9 mouse cellular contexts compared by ENCODE assay signal in the genomic region with DNA sequence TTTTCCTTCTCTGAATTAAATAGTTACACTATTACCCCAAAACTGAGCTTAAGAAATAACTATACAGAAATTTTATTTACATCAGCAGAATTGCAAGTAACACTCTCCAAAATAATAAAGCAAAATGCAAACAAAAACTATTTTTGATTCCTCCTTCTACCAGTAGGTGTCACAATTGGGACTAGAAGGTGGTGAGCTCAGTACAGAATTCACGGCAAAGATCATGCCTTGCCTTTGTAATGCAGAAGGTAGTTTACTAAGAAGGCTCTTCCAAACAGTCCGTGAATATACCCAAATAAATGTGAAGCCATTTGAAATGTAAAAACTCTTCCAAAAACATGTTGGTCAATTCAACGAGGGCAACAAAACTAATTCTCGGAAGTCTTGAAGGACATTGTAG.
A peak's percentile ranks its signal among the peaks of the same experiment; 100 is the strongest.
DNase-seq lines count a peak whose midpoint lies in the region; TF ChIP-seq lines count a peak whose summit lies in the region.
"Had no signal": no experiment of that assay in that cellular context is flagged by ENCODE, and none has a peak within 500 bp of the region (broad histone marks: within the 10 kb centered on the region; RNA-seq: fewer than 3 reads in every experiment).

No protein-coding gene starts in this region.

- H3K27ac ChIP-seq in ES-E14 (ENCODE audit: insufficient read depth, low read depth, low read length, poor library complexity, severe bottlenecking) = no peak overlapping the region
- no peak overlapping the region for H3K27ac ChIP-seq in thymus, adult 2 months (ENCODE audit: control insufficient read depth, insufficient read depth, low read length)

- 38% methylated on average over 4 of the region's 4 CpGs for WGBS in thymus, adult 2 months

- no peak for TF ChIP-seq CTCF in thymus, adult 2 months (IDR thresholded peaks at IDR 0.05; ENCODE audit: borderline replicate concordance, control insufficient read depth, extremely low read depth, insufficient read depth, low read length, poor library complexity)

- H3K9me3 ChIP-seq in ES-E14 (ENCODE audit: control insufficient read depth, insufficient read depth, low read depth, low read length) = no peaks in the 10 kb centered on the region
- H3K9me3 ChIP-seq: megakaryocyte, embryonic 14.5 days had no signal

- no peaks in the 10 kb centered on the region for H3K4me1 ChIP-seq in ES-E14 (ENCODE audit: control insufficient read depth in 2 of 2, insufficient read depth in 2 of 2, low read length in 2 of 2, poor library complexity in 1 of 2)
- H3K4me1 ChIP-seq in thymus, adult 2 months (replicated peaks; ENCODE audit: control insufficient read depth, insufficient read depth, low read length) = no peaks in the 10 kb centered on the region
- H3K4me1 ChIP-seq: megakaryocyte, embryonic 14.5 days had no signal

- no peaks in the 10 kb centered on the region for H3K36me3 ChIP-seq in ES-E14 (ENCODE audit: control insufficient read depth, insufficient read depth, low read length, poor library complexity, severe bottlenecking)
- no peaks in the 10 kb centered on the region for H3K36me3 ChIP-seq in thymus, adult 2 months (ENCODE audit: control insufficient read depth, insufficient read depth, low read length)

- DNase-seq in kidney, postnatal 10 days = peak; percentile 7
- no peak for DNase-seq in kidney, postnatal 14 days
- peak; percentile 22 for DNase-seq in ES-E14 (ENCODE audit: low read depth, low spot score)
- DNase-seq in brain, adult 2 months (ENCODE audit: low read depth, low spot score) = peak; percentile 95
- peak; percentile 55 for DNase-seq in forelimb bud, embryonic 11.5 days (ENCODE audit: low read depth, low spot score)
- DNase-seq in thymus, adult 2 months = no peak
- DNase-seq in right cerebral cortex, adult 2 months (ENCODE audit: low spot score in 2 of 2) = no peak
- DNase-seq in kidney, adult 18-20 months = no peak

- no peak overlapping the region for H3K9ac ChIP-seq in ES-E14 (ENCODE audit: insufficient read depth, low read depth, low read length, poor library complexity, severe bottlenecking)

- H3K27me3 ChIP-seq in thymus, adult 2 months (ENCODE audit: control insufficient read depth, insufficient read depth, low read length) = no peaks in the 10 kb centered on the region
- H3K27me3 ChIP-seq: megakaryocyte, embryonic 14.5 days had no signal

- in situ Hi-C loops in ES-E14 (cut with MboI; ENCODE audit: low sequenced_read_pairs in 2 of 2, unreplicated experiment in 2 of 2) = no loop called here

- no peak for TF ChIP-seq POLR2A in thymus, adult 2 months (IDR thresholded peaks at IDR 0.05; ENCODE audit: control insufficient read depth, extremely low read depth, insufficient read depth, low read length, poor library complexity)

- no peak overlapping the region for H3K4me3 ChIP-seq in ES-E14 (ENCODE audit: insufficient read depth in 1 of 2, low read depth in 1 of 2, low read length in 2 of 2, poor library complexity in 1 of 2, severe bottlenecking in 1 of 2)
- no peak overlapping the region for H3K4me3 ChIP-seq in thymus, adult 2 months (ENCODE audit: control insufficient read depth, insufficient read depth, low read length)
- H3K4me3 ChIP-seq: megakaryocyte, embryonic 14.5 days had no signal

TF ChIP-seq in ES-E14, 5 proteins besides CTCF, POLR2A, EP300 and RAD21:
- no peak for TF ChIP-seq ZNF384 (IDR thresholded peaks at IDR 0.05; ENCODE audit: low read depth, low read length)
- no peak for TF ChIP-seq HCFC1 (IDR thresholded peaks at IDR 0.05; ENCODE audit: borderline replicate concordance, insufficient read depth, low read length)
- peak; percentile 40; the same call in 1 of the 2 replicates for TF ChIP-seq ZC3H11A (IDR thresholded peaks at IDR 0.05; ENCODE audit: borderline replicate concordance, low read depth, low read length)

Comparison
In these comparisons a context has a peak if more than half of its experiments do, and no peak if none do; other contexts are left out.
1. DNase-seq: peak in kidney, postnatal 10 days (single experiment), ES-E14 (single experiment), brain, adult 2 months (single experiment) and forelimb bud, embryonic 11.5 days (single experiment); none in kidney, postnatal 14 days (single experiment), thymus, adult 2 months (single experiment), right cerebral cortex, adult 2 months (0 of 2) and kidney, adult 18-20 months (single experiment).